In the genomic region with DNA sequence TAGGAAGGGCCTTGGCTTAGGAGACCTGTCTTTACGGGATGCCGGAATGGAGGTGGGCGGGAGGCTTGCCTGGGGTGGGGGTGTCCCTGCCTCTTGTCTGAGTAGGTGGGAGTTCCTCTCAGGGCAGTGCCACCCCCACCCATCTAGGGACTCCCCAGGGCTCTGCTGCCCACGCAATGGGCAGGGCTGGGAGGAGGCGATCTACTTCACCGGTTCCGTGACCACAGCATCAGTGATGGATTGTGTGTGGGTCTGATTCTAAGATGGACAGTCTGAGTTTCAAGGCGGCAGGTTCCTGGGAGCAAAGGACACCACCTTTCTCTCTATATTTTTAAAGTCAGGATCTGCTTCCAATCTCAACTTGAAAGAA, we compare ENCODE assay signal across 9 mouse cellular contexts. TPM values are rescaled to one million over a fixed set of nuclear protein-coding genes. Genes with fewer than 3 reads are reported as not detected.
A peak's percentile ranks its signal among the peaks of the same experiment; 100 is the strongest.
DNase-seq lines count a peak whose midpoint lies in the region; ATAC-seq and TF ChIP-seq lines count a peak whose summit lies in the region.
"Had no signal": no experiment of that assay in that cellular context is flagged by ENCODE, and none has a peak within 500 bp of the region (broad histone marks: within the 10 kb centered on the region; RNA-seq: fewer than 3 reads in every experiment).

No protein-coding gene starts in this region.

- ATAC-seq in kidney, postnatal 0 days (replicated peaks; ENCODE audit: low FRiP score, low read depth): no peak
- no peak for ATAC-seq in forebrain, embryonic 12.5 days (ENCODE audit: low FRiP score)
- no peak for ATAC-seq in intestine, embryonic 15.5 days
- no peak; the same call in 1 of the 2 replicates for ATAC-seq in neural tube, embryonic 15.5 days (ENCODE audit: low FRiP score)

- no peak overlapping the region for H3K27ac ChIP-seq in kidney, postnatal 0 days
- no peak overlapping the region for H3K27ac ChIP-seq in forebrain, embryonic 12.5 days
- no peak overlapping the region for H3K27ac ChIP-seq in intestine, embryonic 15.5 days
- peak overlapping the region; percentile 86 for H3K27ac ChIP-seq in neural tube, embryonic 15.5 days (replicated peaks)
- no peak overlapping the region for H3K27ac ChIP-seq in gastrocnemius, adult 2 months

- intact Hi-C loops in gastrocnemius, adult 2 months (cut with DNase I): no loop called here

- H3K4me1 ChIP-seq in kidney, postnatal 0 days (replicated peaks; ENCODE audit: insufficient read depth, low read length): no peaks in the 10 kb centered on the region; the same call in 1 of the 2 replicates
- peaks cover 8% of the 10 kb centered on the region for H3K4me1 ChIP-seq in forebrain, embryonic 12.5 days
- no peaks in the 10 kb centered on the region for H3K4me1 ChIP-seq in intestine, embryonic 15.5 days (replicated peaks)
- H3K4me1 ChIP-seq in neural tube, embryonic 15.5 days: peaks cover 23% of the 10 kb centered on the region
- H3K4me1 ChIP-seq in lung, adult 2 months (ENCODE audit: control insufficient read depth, insufficient read depth, low read length): no peaks in the 10 kb centered on the region

- no peak for TF ChIP-seq CTCF in kidney, postnatal 0 days (IDR thresholded peaks at IDR 0.05; ENCODE audit: low read depth)
- TF ChIP-seq CTCF in gastrocnemius, adult 2 months (IDR thresholded peaks at IDR 0.05): no peak
- no peak for TF ChIP-seq CTCF in lung, adult 2 months (IDR thresholded peaks at IDR 0.05; ENCODE audit: insufficient read depth, low read length)

- no peak for DNase-seq in kidney, postnatal 0 days (ENCODE audit: low spot score)
- no peak for DNase-seq in kidney, postnatal 10 days
- no peak for DNase-seq in gastrocnemius, adult 2 months
- no peak for DNase-seq in spleen, adult 12 weeks (ENCODE audit: low spot score)
- no peak for DNase-seq in lung, adult 2 months

- no peak for TF ChIP-seq POLR2A in lung, adult 2 months (IDR thresholded peaks at IDR 0.05; ENCODE audit: borderline replicate concordance, extremely low read depth, low read depth, low read length)

- 7% methylated on average over 8 of the region's 8 CpGs for WGBS in kidney, postnatal 0 days
- WGBS in forebrain, embryonic 12.5 days: 11% methylated on average over 8 of the region's 8 CpGs
- 15% methylated on average over 8 of the region's 8 CpGs for WGBS in intestine, embryonic 15.5 days
- WGBS in neural tube, embryonic 15.5 days: 13% methylated on average over 8 of the region's 8 CpGs
- WGBS in lung, adult 2 months: 18% methylated on average over 8 of the region's 8 CpGs

- no peaks in the 10 kb centered on the region for H3K9me3 ChIP-seq in kidney, postnatal 0 days (replicated peaks; ENCODE audit: low read length)
- H3K9me3 ChIP-seq in forebrain, embryonic 12.5 days: no peaks in the 10 kb centered on the region
- no peaks in the 10 kb centered on the region for H3K9me3 ChIP-seq in intestine, embryonic 15.5 days
- no peaks in the 10 kb centered on the region for H3K9me3 ChIP-seq in neural tube, embryonic 15.5 days (replicated peaks)

- H3K4me3 ChIP-seq in kidney, postnatal 0 days (replicated peaks; ENCODE audit: low read depth, low read length): no peak overlapping the region
- peak overlapping the region; percentile 38 for H3K4me3 ChIP-seq in forebrain, embryonic 12.5 days (replicated peaks)
- H3K4me3 ChIP-seq in intestine, embryonic 15.5 days (replicated peaks): no peak overlapping the region
- peak overlapping the region; percentile 51 for H3K4me3 ChIP-seq in neural tube, embryonic 15.5 days (replicated peaks)
- no peak overlapping the region for H3K4me3 ChIP-seq in gastrocnemius, adult 2 months
- H3K4me3 ChIP-seq in lung, adult 2 months (replicated peaks; ENCODE audit: extremely low read depth, low read depth, low read length): no peak overlapping the region

- H3K9ac ChIP-seq in kidney, postnatal 0 days (ENCODE audit: low read depth, low read length): no peak overlapping the region
- peak overlapping the region; percentile 46; the same call in 1 of the 2 replicates for H3K9ac ChIP-seq in forebrain, embryonic 12.5 days
- no peak overlapping the region for H3K9ac ChIP-seq in intestine, embryonic 15.5 days
- peak overlapping the region; percentile 75 for H3K9ac ChIP-seq in neural tube, embryonic 15.5 days (replicated peaks)

- H3K36me3 ChIP-seq in kidney, postnatal 0 days (ENCODE audit: insufficient read depth, low read length): no peaks in the 10 kb centered on the region
- H3K36me3 ChIP-seq in forebrain, embryonic 12.5 days (replicated peaks): no peaks in the 10 kb centered on the region
- H3K36me3 ChIP-seq in intestine, embryonic 15.5 days: no peaks in the 10 kb centered on the region
- no peaks in the 10 kb centered on the region for H3K36me3 ChIP-seq in neural tube, embryonic 15.5 days

- no peaks in the 10 kb centered on the region; the same call in 1 of the 2 replicates for H3K27me3 ChIP-seq in kidney, postnatal 0 days (ENCODE audit: insufficient read depth, low read length)
- peaks cover 42% of the 10 kb centered on the region for H3K27me3 ChIP-seq in forebrain, embryonic 12.5 days
- peaks cover 26% of the 10 kb centered on the region for H3K27me3 ChIP-seq in intestine, embryonic 15.5 days (replicated peaks)
- H3K27me3 ChIP-seq in neural tube, embryonic 15.5 days (replicated peaks): 0 out of 2 replicates have a peak, but pooled peaks cover 4% of the 10 kb centered on the region

- H3K4me2 ChIP-seq in kidney, postnatal 0 days (ENCODE audit: low read length): peak overlapping the region; percentile 50
- H3K4me2 ChIP-seq in forebrain, embryonic 12.5 days: peak overlapping the region; percentile 71
- peak overlapping the region; percentile 34 for H3K4me2 ChIP-seq in intestine, embryonic 15.5 days (replicated peaks)
- H3K4me2 ChIP-seq in neural tube, embryonic 15.5 days: peak overlapping the region; percentile 60

RNA-seq across cellular contexts. Expression of gene Tmem63c, which starts 5.7 kb away (rescaled TPM):
- 0.08 and 0.11 TPM in 2 replicates for polyA plus RNA-seq in kidney, postnatal 0 days (2015; fragmentation: Nextera tagmentation; extraction: Ambion mirVana)
- 1.5 and 1.6 TPM in 2 replicates for polyA plus RNA-seq in forebrain, embryonic 12.5 days (2016; fragmentation: Nextera tagmentation; extraction: Ambion mirVana)
- 0.44 and 0.63 TPM in 2 replicates for polyA plus RNA-seq in intestine, embryonic 15.5 days (2015; fragmentation: Nextera tagmentation; extraction: Ambion mirVana)
- 10.8 and 12.3 TPM in 2 replicates for polyA plus RNA-seq in neural tube, embryonic 15.5 days (2015; fragmentation: Nextera tagmentation; extraction: Ambion mirVana)
- not detected for total RNA-seq in gastrocnemius, adult 2 months (2021)
- 0.16 and 0.22 TPM in 2 replicates for polyA plus RNA-seq in lung, adult 2 months (2012; rRNA removed)

RNA-seq across cellular contexts. Expression of gene Zdhhc22, which starts 36.6 kb away (rescaled TPM):
- 0.03 TPM in 1 of 2 replicates, not detected in the other for polyA plus RNA-seq in kidney, postnatal 0 days (2015; fragmentation: Nextera tagmentation; extraction: Ambion mirVana)
- 1.1 and 1.6 TPM in 2 replicates for polyA plus RNA-seq in forebrain, embryonic 12.5 days (2016; fragmentation: Nextera tagmentation; extraction: Ambion mirVana)
- 0.06 and 0.34 TPM in 2 replicates for polyA plus RNA-seq in intestine, embryonic 15.5 days (2015; fragmentation: Nextera tagmentation; extraction: Ambion mirVana)
- 18.2 and 19.4 TPM in 2 replicates for polyA plus RNA-seq in neural tube, embryonic 15.5 days (2015; fragmentation: Nextera tagmentation; extraction: Ambion mirVana)
- total RNA-seq in gastrocnemius, adult 2 months (2021): not detected
- polyA plus RNA-seq in lung, adult 2 months (2012; rRNA removed): 0.03 TPM in 1 of 2 replicates, not detected in the other
- total RNA-seq: heart, postnatal 4 days had no signal

Comparison
In these comparisons a context has a peak if more than half of its experiments do, and no peak if none do; other contexts are left out.
1. H3K4me3 ChIP-seq: peak in forebrain, embryonic 12.5 days (single experiment) and neural tube, embryonic 15.5 days (single experiment); none in kidney, postnatal 0 days (single experiment), intestine, embryonic 15.5 days (single experiment), gastrocnemius, adult 2 months (single experiment) and lung, adult 2 months (single experiment).
2. H3K9ac ChIP-seq: peak in forebrain, embryonic 12.5 days (single experiment) and neural tube, embryonic 15.5 days (single experiment); none in kidney, postnatal 0 days (single experiment) and intestine, embryonic 15.5 days (single experiment).
3. Peak in every context shown above with its lines, with median percentiles within 50 percentile points of each other: H3K4me2 ChIP-seq.